In the genomic region with DNA sequence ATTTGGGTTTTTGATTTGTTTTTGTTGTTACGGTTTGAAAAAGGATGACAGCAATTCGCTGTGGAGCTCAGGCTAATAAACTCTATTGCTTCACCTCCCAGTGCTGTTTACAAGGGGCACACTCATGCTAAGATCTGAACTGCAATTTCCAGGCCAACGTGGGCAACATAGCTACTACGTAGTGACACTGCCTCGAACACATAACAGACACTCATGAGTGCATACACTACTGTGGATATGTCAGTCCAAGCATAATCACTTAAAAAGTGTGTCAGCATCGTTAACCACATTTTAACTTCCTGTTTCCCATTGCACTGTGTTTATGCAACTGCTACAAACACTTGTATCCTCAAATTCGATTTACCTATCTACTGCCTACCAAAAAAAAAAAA, we compare ENCODE assay signal across 8 mouse cellular contexts. TPM values are rescaled to one million over a fixed set of nuclear protein-coding genes. Genes with fewer than 3 reads are reported as not detected.
DNase-seq lines count a peak whose midpoint lies in the region; ATAC-seq and TF ChIP-seq lines count a peak whose summit lies in the region.

No protein-coding gene starts in this region.

- peak overlapping the region; percentile 63 for H3K4me2 ChIP-seq in heart, embryonic 11.5 days
- H3K4me2 ChIP-seq in forebrain, embryonic 16.5 days (ENCODE audit: low read length) = peak overlapping the region; percentile 63

- H3K27ac ChIP-seq in heart, embryonic 11.5 days (ENCODE audit: low read depth, low read length) = 0 out of 2 replicates have a peak overlapping the region, but pooled peaks have one; percentile 22
- peak overlapping the region; percentile 19; the same call in 1 of the 2 replicates for H3K27ac ChIP-seq in forebrain, embryonic 16.5 days (ENCODE audit: low read length)

- peak overlapping the region; percentile 71 for H3K4me3 ChIP-seq in heart, embryonic 11.5 days (ENCODE audit: low read depth, low read length)
- H3K4me3 ChIP-seq in E14TG2a.4 (replicated peaks; ENCODE audit: low read length) = peak overlapping the region; percentile 92
- peak overlapping the region; percentile 73 for H3K4me3 ChIP-seq in forebrain, embryonic 16.5 days (replicated peaks; ENCODE audit: low read length)

- 26% methylated on average over 7 of the region's 7 CpGs for WGBS in heart, embryonic 11.5 days (ENCODE audit: insufficient replicate concordance)
- 25% methylated on average over 7 of the region's 7 CpGs for WGBS in forebrain, embryonic 16.5 days

- ATAC-seq in heart, embryonic 11.5 days (replicated peaks; ENCODE audit: insufficient number of reproducible peaks, low FRiP score, low TSS enrichment) = no peak
- peak; percentile 58 for ATAC-seq in forebrain, embryonic 16.5 days

- no peaks in the 10 kb centered on the region for H3K27me3 ChIP-seq in heart, embryonic 11.5 days (ENCODE audit: control insufficient read depth, insufficient read depth, low read length)
- no peaks in the 10 kb centered on the region for H3K27me3 ChIP-seq in E14TG2a.4 (ENCODE audit: insufficient read depth, low read length)
- H3K27me3 ChIP-seq in forebrain, embryonic 16.5 days (replicated peaks; ENCODE audit: control insufficient read depth, insufficient read depth, low read length) = no peaks in the 10 kb centered on the region

- no peaks in the 10 kb centered on the region for H3K9me3 ChIP-seq in heart, embryonic 11.5 days (replicated peaks; ENCODE audit: control insufficient read depth, low read length)
- H3K9me3 ChIP-seq in E14TG2a.4 (ENCODE audit: low read length) = no peaks in the 10 kb centered on the region
- H3K9me3 ChIP-seq in forebrain, embryonic 16.5 days (ENCODE audit: control insufficient read depth, low read length) = no peaks in the 10 kb centered on the region

- H3K36me3 ChIP-seq in heart, embryonic 11.5 days (ENCODE audit: control insufficient read depth, insufficient read depth, low read length) = 0 out of 2 replicates have a peak, but pooled peaks cover 4% of the 10 kb centered on the region
- H3K36me3 ChIP-seq in E14TG2a.4 (ENCODE audit: insufficient read depth, low read length) = peaks cover 27% of the 10 kb centered on the region
- H3K36me3 ChIP-seq in forebrain, embryonic 16.5 days (ENCODE audit: control insufficient read depth, insufficient read depth) = no peaks in the 10 kb centered on the region

- no peak for DNase-seq in heart, adult 18-20 months
- peak; percentile 17 for DNase-seq in lung, postnatal 10 days
- no peak for DNase-seq in urinary bladder, adult 2 months (ENCODE audit: low spot score)
- no peak for DNase-seq in spleen, postnatal 14 days (ENCODE audit: low spot score in 2 of 2)
- DNase-seq in adrenal gland, postnatal 4 days (ENCODE audit: low spot score in 2 of 2) = no peak

- H3K9ac ChIP-seq in heart, embryonic 11.5 days (ENCODE audit: low read depth, low read length) = peak overlapping the region; percentile 83; the same call in 1 of the 2 replicates
- peak overlapping the region; percentile 51; the same call in 1 of the 2 replicates for H3K9ac ChIP-seq in forebrain, embryonic 16.5 days (replicated peaks; ENCODE audit: low read depth, low read length)

- H3K4me1 ChIP-seq in heart, embryonic 11.5 days (ENCODE audit: control insufficient read depth, insufficient read depth, low read length) = peaks cover 5% of the 10 kb centered on the region
- H3K4me1 ChIP-seq in E14TG2a.4 (replicated peaks; ENCODE audit: low read depth, low read length) = peaks cover 37% of the 10 kb centered on the region
- H3K4me1 ChIP-seq in forebrain, embryonic 16.5 days (replicated peaks; ENCODE audit: control insufficient read depth, insufficient read depth, low read length) = peaks cover 11% of the 10 kb centered on the region

- TF ChIP-seq CTCF in E14TG2a.4 (conservative IDR thresholded peaks at IDR 0.05; ENCODE audit: low read length) = no peak

RNA-seq across cellular contexts. Expression of a gene that starts 0.4 kb away (rescaled TPM):
- polyA plus RNA-seq in heart, embryonic 11.5 days (2014; fragmentation: Nextera tagmentation; extraction: Ambion mirVana) = 231 and 247 TPM in 2 replicates
- total RNA-seq in heart, adult 18-20 months (2021) = 100 to 1,000 TPM; 146 to 151 TPM
- polyA plus RNA-seq in forebrain, embryonic 16.5 days (2015; fragmentation: Nextera tagmentation; extraction: Ambion mirVana) = 286 and 291 TPM in 2 replicates
- 172 and 195 TPM in 2 replicates for polyA plus RNA-seq in urinary bladder, adult 2 months (2012; rRNA removed)
- total RNA-seq in adrenal gland, postnatal 4 days (2021) = 100 to 1,000 TPM; 243 to 263 TPM

RNA-seq across cellular contexts. Expression of a gene that starts 27.6 kb away (rescaled TPM):
- 16.2 and 19.6 TPM in 2 replicates for polyA plus RNA-seq in heart, embryonic 11.5 days (2014; fragmentation: Nextera tagmentation; extraction: Ambion mirVana)
- 10 to 100 TPM; 10.3 to 12.0 TPM for total RNA-seq in heart, adult 18-20 months (2021)
- polyA plus RNA-seq in forebrain, embryonic 16.5 days (2015; fragmentation: Nextera tagmentation; extraction: Ambion mirVana) = 20.0 and 20.7 TPM in 2 replicates
- polyA plus RNA-seq in urinary bladder, adult 2 months (2012; rRNA removed) = 14.0 and 17.6 TPM in 2 replicates
- 10 to 100 TPM; 76.5 to 81.4 TPM for total RNA-seq in adrenal gland, postnatal 4 days (2021)
